Comparison of ENCODE assay signal across 8 mouse cellular contexts in the genomic region with DNA sequence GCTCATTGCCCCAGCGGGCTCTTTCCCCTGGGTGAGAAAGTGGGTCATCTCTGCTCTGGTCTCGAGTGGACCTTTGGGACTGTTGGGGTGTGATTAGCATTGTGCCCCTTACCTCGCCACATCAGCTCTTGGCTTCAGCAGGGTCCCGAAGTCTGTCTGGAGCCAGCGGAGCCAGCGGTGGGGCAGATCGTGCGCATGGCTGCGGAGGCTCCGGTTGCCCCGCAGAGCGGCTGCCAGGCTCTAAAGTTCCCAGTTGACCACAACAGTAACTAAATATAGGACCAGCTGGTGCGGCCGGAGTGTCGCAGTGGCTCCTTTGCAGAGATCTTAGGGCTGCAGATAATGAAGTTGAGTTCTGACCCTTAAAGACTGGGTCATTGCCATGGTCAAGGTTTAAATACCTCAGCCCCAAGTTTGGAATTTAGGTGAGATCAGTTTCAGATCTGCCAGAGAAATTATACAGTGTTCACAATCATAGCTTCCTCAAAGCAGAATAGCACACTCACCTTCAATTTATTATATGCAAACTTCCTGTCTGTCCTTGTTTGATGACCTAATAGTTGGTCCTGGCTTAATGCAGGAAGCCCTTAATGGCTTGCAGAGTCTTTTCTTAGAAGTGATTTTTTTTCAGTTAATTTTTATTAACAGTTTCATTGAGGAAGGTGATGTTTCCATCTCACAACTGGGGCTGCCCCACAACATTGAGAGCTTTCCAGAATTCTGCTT. TPM values are rescaled to one million over a fixed set of nuclear protein-coding genes. Genes with fewer than 3 reads are reported as not detected.
A peak's percentile ranks its signal among the peaks of the same experiment; 100 is the strongest.
DNase-seq lines count a peak whose midpoint lies in the region; ATAC-seq lines count a peak whose summit lies in the region.

No protein-coding gene starts in this region.

- H3K4me3 ChIP-seq in neural tube, embryonic 11.5 days (ENCODE audit: low read depth, low read length), result peak overlapping the region; percentile 63
- peak overlapping the region; percentile 72 for H3K4me3 ChIP-seq in forebrain, embryonic 12.5 days (replicated peaks)
- peak overlapping the region; percentile 71 for H3K4me3 ChIP-seq in hindbrain, embryonic 12.5 days
- peak overlapping the region; percentile 72 for H3K4me3 ChIP-seq in midbrain, embryonic 13.5 days (replicated peaks)

- no peak for DNase-seq in neural tube, embryonic 11.5 days (ENCODE audit: low spot score)
- DNase-seq in neural tube, embryonic 10.5 days (ENCODE audit: extremely low spot score, low spot score), result no peak
- DNase-seq in ovary, postnatal 36 days (ENCODE audit: low spot score), result no peak
- no peak for DNase-seq in right cerebral cortex, postnatal 4 days
- no peak for DNase-seq in frontal cortex, postnatal 36 days (ENCODE audit: low spot score in 2 of 2)

- WGBS in neural tube, embryonic 11.5 days, result 3% methylated on average over 15 of the region's 15 CpGs
- 2% methylated on average over 15 of the region's 15 CpGs for WGBS in forebrain, embryonic 12.5 days
- WGBS in hindbrain, embryonic 12.5 days, result 2% methylated on average over 15 of the region's 15 CpGs
- WGBS in midbrain, embryonic 13.5 days, result 2% methylated on average over 15 of the region's 15 CpGs

- H3K36me3 ChIP-seq in neural tube, embryonic 11.5 days (ENCODE audit: control insufficient read depth, insufficient read depth, low read length), result no peaks in the 10 kb centered on the region
- no peaks in the 10 kb centered on the region for H3K36me3 ChIP-seq in forebrain, embryonic 12.5 days (replicated peaks)
- no peaks in the 10 kb centered on the region for H3K36me3 ChIP-seq in hindbrain, embryonic 12.5 days
- no peaks in the 10 kb centered on the region for H3K36me3 ChIP-seq in midbrain, embryonic 13.5 days

- H3K9ac ChIP-seq in neural tube, embryonic 11.5 days (ENCODE audit: low read length), result peak overlapping the region; percentile 73
- peak overlapping the region; percentile 76 for H3K9ac ChIP-seq in forebrain, embryonic 12.5 days
- peak overlapping the region; percentile 80 for H3K9ac ChIP-seq in hindbrain, embryonic 12.5 days
- H3K9ac ChIP-seq in midbrain, embryonic 13.5 days (replicated peaks), result peak overlapping the region; percentile 83

- H3K27ac ChIP-seq in neural tube, embryonic 11.5 days (ENCODE audit: low read depth, low read length), result no peak overlapping the region
- H3K27ac ChIP-seq in forebrain, embryonic 12.5 days, result no peak overlapping the region
- peak overlapping the region; percentile 86; the same call in 1 of the 2 replicates for H3K27ac ChIP-seq in hindbrain, embryonic 12.5 days
- no peak overlapping the region for H3K27ac ChIP-seq in midbrain, embryonic 13.5 days

- H3K9me3 ChIP-seq in neural tube, embryonic 11.5 days (ENCODE audit: control insufficient read depth, low read length), result no peaks in the 10 kb centered on the region
- no peaks in the 10 kb centered on the region for H3K9me3 ChIP-seq in forebrain, embryonic 12.5 days
- no peaks in the 10 kb centered on the region for H3K9me3 ChIP-seq in hindbrain, embryonic 12.5 days (replicated peaks)
- no peaks in the 10 kb centered on the region for H3K9me3 ChIP-seq in midbrain, embryonic 13.5 days

- no peaks in the 10 kb centered on the region for H3K27me3 ChIP-seq in neural tube, embryonic 11.5 days (ENCODE audit: control insufficient read depth, insufficient read depth, low read length)
- H3K27me3 ChIP-seq in forebrain, embryonic 12.5 days, result no peaks in the 10 kb centered on the region
- no peaks in the 10 kb centered on the region for H3K27me3 ChIP-seq in hindbrain, embryonic 12.5 days
- no peaks in the 10 kb centered on the region; the same call in 1 of the 2 replicates for H3K27me3 ChIP-seq in midbrain, embryonic 13.5 days

- 0 out of 2 replicates have a peak, but pooled peaks cover 2% of the 10 kb centered on the region for H3K4me1 ChIP-seq in neural tube, embryonic 11.5 days (ENCODE audit: control insufficient read depth, insufficient read depth, low read length)
- peaks cover 20% of the 10 kb centered on the region for H3K4me1 ChIP-seq in forebrain, embryonic 12.5 days
- peaks cover 14% of the 10 kb centered on the region for H3K4me1 ChIP-seq in hindbrain, embryonic 12.5 days
- H3K4me1 ChIP-seq in midbrain, embryonic 13.5 days (replicated peaks), result peaks cover 27% of the 10 kb centered on the region

- H3K4me2 ChIP-seq in neural tube, embryonic 11.5 days (ENCODE audit: low read depth), result peak overlapping the region; percentile 88
- peak overlapping the region; percentile 83 for H3K4me2 ChIP-seq in forebrain, embryonic 12.5 days
- H3K4me2 ChIP-seq in hindbrain, embryonic 12.5 days (replicated peaks), result peak overlapping the region; percentile 98
- H3K4me2 ChIP-seq in midbrain, embryonic 13.5 days (replicated peaks), result peak overlapping the region; percentile 73

- no peak for ATAC-seq in neural tube, embryonic 11.5 days (ENCODE audit: insufficient read depth, low FRiP score, low TSS enrichment)
- no peak for ATAC-seq in forebrain, embryonic 12.5 days (ENCODE audit: low FRiP score)
- peak; percentile 9; the same call in 1 of the 2 replicates for ATAC-seq in hindbrain, embryonic 12.5 days (ENCODE audit: low FRiP score)
- no peak for ATAC-seq in midbrain, embryonic 13.5 days

RNA-seq across cellular contexts. Expression of gene Lrrc20, which starts 1.0 kb away (rescaled TPM):
- 10.3 and 12.4 TPM in 2 replicates for polyA plus RNA-seq in neural tube, embryonic 11.5 days (2014; fragmentation: Nextera tagmentation; extraction: Ambion mirVana)
- 14.4 and 15.7 TPM in 2 replicates for polyA plus RNA-seq in forebrain, embryonic 12.5 days (2016; fragmentation: Nextera tagmentation; extraction: Ambion mirVana)
- 12.5 and 13.5 TPM in 2 replicates for polyA plus RNA-seq in hindbrain, embryonic 12.5 days (2016; fragmentation: Nextera tagmentation; extraction: Ambion mirVana)
- 15.6 and 15.9 TPM in 2 replicates for polyA plus RNA-seq in midbrain, embryonic 13.5 days (2015; fragmentation: Nextera tagmentation; extraction: Ambion mirVana)

RNA-seq across cellular contexts. Expression of gene Eif4ebp2, which starts 24.1 kb away (rescaled TPM):
- 27.3 and 34.8 TPM in 2 replicates for polyA plus RNA-seq in neural tube, embryonic 11.5 days (2014; fragmentation: Nextera tagmentation; extraction: Ambion mirVana)
- 87.6 and 88.3 TPM in 2 replicates for polyA plus RNA-seq in forebrain, embryonic 12.5 days (2016; fragmentation: Nextera tagmentation; extraction: Ambion mirVana)
- 63.2 and 71.0 TPM in 2 replicates for polyA plus RNA-seq in hindbrain, embryonic 12.5 days (2016; fragmentation: Nextera tagmentation; extraction: Ambion mirVana)
- polyA plus RNA-seq in midbrain, embryonic 13.5 days (2015; fragmentation: Nextera tagmentation; extraction: Ambion mirVana), result 75.5 and 83.2 TPM in 2 replicates

RNA-seq across cellular contexts. Expression of gene Nodal, which starts 58.8 kb away (rescaled TPM):
- not detected in 2 replicates for polyA plus RNA-seq in neural tube, embryonic 11.5 days (2014; fragmentation: Nextera tagmentation; extraction: Ambion mirVana)
- 0.15 TPM in 1 of 2 replicates, not detected in the other for polyA plus RNA-seq in forebrain, embryonic 12.5 days (2016; fragmentation: Nextera tagmentation; extraction: Ambion mirVana)
- 0.10 TPM in 1 of 2 replicates, not detected in the other for polyA plus RNA-seq in hindbrain, embryonic 12.5 days (2016; fragmentation: Nextera tagmentation; extraction: Ambion mirVana)
- polyA plus RNA-seq in midbrain, embryonic 13.5 days (2015; fragmentation: Nextera tagmentation; extraction: Ambion mirVana), result not detected in 2 replicates
